Mouse (Mus musculus) G1E (cell line): ENCODE measurements around the gene Cwh43. TPM values are rescaled to one million over a fixed set of nuclear protein-coding genes. Genes with fewer than 3 reads are reported as not detected.

Source experiments
- ATAC-seq: 2 replicates; pipeline ENCODE4 v1.8.0; 2016; ENCODE audit warnings: mild to moderate bottlenecking; ENCODE audit not compliant: insufficient number of reproducible peaks, poor library complexity, low FRiP score, severe bottlenecking; ENCODE audit errors: extremely low read depth
- DNase-seq: peaks from one replicate; pipeline ENCODE4 v3.0.0; 2012; ENCODE audit warnings: low spot score
- H3K27me3 ChIP-seq: 2 replicates; pipeline ENCODE4 v1.6.1; 2012; ENCODE audit warnings: mild to moderate bottlenecking, low read length, inconsistent platforms; ENCODE audit not compliant: insufficient read depth
- H3K36me3 ChIP-seq: replicated peaks from 2 replicates; pipeline ENCODE3; 2012; ENCODE audit warnings: mild to moderate bottlenecking, inconsistent platforms
- H3K4me1 ChIP-seq: 2 replicates; pipeline ENCODE4 v1.6.1; 2012; ENCODE audit warnings: low read depth, low read length, inconsistent platforms, mixed read lengths; ENCODE audit not compliant: insufficient read depth
- H3K4me3 ChIP-seq: 2 replicates; pipeline ENCODE4 v1.5.1; 2012; ENCODE audit warnings: low read depth, mild to moderate bottlenecking, inconsistent platforms, low read length, moderate library complexity, mixed read lengths
- H3K9me3 ChIP-seq: replicated peaks from 2 replicates; pipeline ENCODE4 v1.6.1; 2012; ENCODE audit warnings: inconsistent platforms
- CTCF ChIP-seq: IDR thresholded peaks from 2 replicates; pipeline ENCODE4 v1.5.1; 2012; ENCODE audit warnings: low read depth, low read length, inconsistent platforms, mixed read lengths
- GATA1 ChIP-seq: IDR thresholded peaks from 2 replicates; pipeline ENCODE4 v1.6.1; 2012; ENCODE audit warnings: borderline replicate concordance, low read length, inconsistent platforms, mixed read lengths
- GATA2 ChIP-seq: IDR thresholded peaks from 2 replicates; pipeline ENCODE4 v1.6.1; 2012; ENCODE audit warnings: low read depth, low read length, inconsistent platforms, borderline replicate concordance
- POLR2AphosphoS5 ChIP-seq: IDR thresholded peaks from 2 replicates; pipeline ENCODE4 v1.6.1; 2012; ENCODE audit warnings: low read depth, low read length, inconsistent platforms; ENCODE audit not compliant: insufficient replicate concordance
- TAL1 ChIP-seq: conservative IDR thresholded peaks from 2 replicates; pipeline ENCODE4 v1.6.1; 2012; ENCODE audit warnings: low read depth, low read length, inconsistent platforms, mixed read lengths
- polyA plus RNA-seq: library from polyadenylated mRNA; stranded (reverse); fragments of >175 nt; gene quantifications from 2 replicates; pipeline ENCODE4 v1.2.3, GENCODE M21; 2012
- total RNA-seq, 2 experiments: library from RNA; stranded (forward) in 1 of 2; stranded (reverse) in 1 of 2; fragments of 200-1000 nt in 1 of 2; fragments of >200 nt in 1 of 2; fragmentation: Nextera tagmentation in 1 of 2; gene quantifications; 2 replicates each; pipeline ENCODE4 v1.2.3; 2014 to 2017

The Cwh43 gene
- total and polyA plus RNA-seq, 3 experiments: not detected

GRCm38 (mm10) chr5:73403311-73404068, 2.4 kb upstream of the Cwh43 start:
- no peak overlapping the region for H3K4me3 ChIP-seq
- H3K9me3 ChIP-seq: no peaks in the 10 kb centered on the region
- H3K27me3 ChIP-seq: peaks cover 45% of the 10 kb centered on the region
- H3K4me1 ChIP-seq: no peaks in the 10 kb centered on the region
- no peaks in the 10 kb centered on the region for H3K36me3 ChIP-seq
- ATAC-seq (no peak), DNase-seq (no peak)
- TF ChIP-seq POLR2AphosphoS5: no peak
- TF ChIP-seq GATA2: no peak
- no peak for TF ChIP-seq TAL1
- TF ChIP-seq CTCF: no peak
- TF ChIP-seq GATA1: no peak

GRCm38 (mm10) chr5:73404790-73405189, 1.1 kb upstream of the Cwh43 start:
- H3K27me3 ChIP-seq: peaks cover 42% of the 10 kb centered on the region
- no peak for ATAC-seq

GRCm38 (mm10) chr5:73406861-73407260, 986 bp downstream of the Cwh43 start:
- Histone ChIP-seq H3K36me3 (no peaks in the 10 kb centered on the region), H3K27me3 (peaks cover 38% of the 10 kb centered on the region), H3K4me1 (no peaks in the 10 kb centered on the region), H3K9me3 (no peaks in the 10 kb centered on the region), H3K4me3 (no peak overlapping the region)
- ATAC-seq (no peak), DNase-seq (no peak)
- no peak for TF ChIP-seq GATA1
- no peak for TF ChIP-seq TAL1
- TF ChIP-seq POLR2AphosphoS5: no peak
- TF ChIP-seq CTCF: no peak
- no peak for TF ChIP-seq GATA2

More at GRCm38 (mm10) chr5:73404790-73405189, 1.1 kb upstream of the Cwh43 start:
- Histone ChIP-seq H3K4me3 (no peak overlapping the region), H3K9me3 (no peaks in the 10 kb centered on the region), H3K36me3 (no peaks in the 10 kb centered on the region), H3K4me1 (no peaks in the 10 kb centered on the region)
- DNase-seq: no peak
- TF ChIP-seq CTCF (no peak), TAL1 (no peak), GATA2 (no peak), GATA1 (no peak), POLR2AphosphoS5 (no peak)

DNA sequence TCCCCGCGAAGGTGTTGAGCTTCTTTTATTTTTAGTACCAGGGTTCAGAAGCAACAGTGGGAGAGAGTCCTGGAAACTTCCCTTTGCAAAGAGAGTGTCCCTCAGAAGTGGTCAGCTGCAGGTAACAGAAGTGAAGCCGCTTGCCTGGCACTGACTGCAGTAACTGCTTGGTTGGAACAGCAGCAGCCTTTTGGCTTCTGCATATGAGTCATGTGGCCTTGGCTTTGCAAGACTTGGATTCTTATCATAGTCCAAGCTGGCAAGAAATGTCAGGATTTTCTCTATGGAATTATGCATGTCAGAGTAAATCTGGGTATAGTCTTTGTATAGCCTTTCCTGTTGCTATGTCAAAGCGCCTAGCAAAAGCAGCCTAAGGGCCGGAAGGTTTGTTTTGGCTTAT, 4.1 kb downstream of the Cwh43 start:
- TF ChIP-seq GATA1 (no peak), CTCF (no peak), TAL1 (no peak), GATA2 (no peak), POLR2AphosphoS5 (no peak)
- ATAC-seq (no peak), DNase-seq (no peak)
- Histone ChIP-seq H3K4me3 (no peak overlapping the region), H3K36me3 (no peaks in the 10 kb centered on the region), H3K9me3 (no peaks in the 10 kb centered on the region), H3K27me3 (peaks cover 32% of the 10 kb centered on the region), H3K4me1 (no peaks in the 10 kb centered on the region)

DNA sequence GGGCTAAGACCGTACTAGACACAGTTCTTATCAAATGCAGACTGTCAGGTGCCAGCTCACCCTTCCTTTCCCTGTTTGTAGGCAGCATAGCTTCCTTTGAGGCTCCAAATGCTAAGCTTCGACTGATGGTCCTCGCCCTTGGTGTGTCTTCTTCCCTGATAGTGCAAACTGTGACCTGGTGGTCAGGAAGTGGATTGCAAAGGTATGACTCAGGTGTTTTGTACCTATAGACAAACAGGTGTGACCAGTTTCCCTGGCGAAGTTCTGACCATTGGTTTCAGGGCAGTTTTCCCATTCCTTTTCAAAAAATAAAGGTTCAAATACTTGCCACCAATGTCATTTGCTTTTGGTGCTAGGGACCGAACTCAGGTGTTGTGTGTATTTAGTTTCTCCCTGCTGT, 5.9 kb downstream of the Cwh43 start:
- DNase-seq: no peak
- ATAC-seq: no peak
- Histone ChIP-seq H3K9me3 (no peaks in the 10 kb centered on the region), H3K27me3 (peaks cover 21% of the 10 kb centered on the region), H3K36me3 (no peaks in the 10 kb centered on the region), H3K4me1 (no peaks in the 10 kb centered on the region), H3K4me3 (no peak overlapping the region)
- no peak for TF ChIP-seq POLR2AphosphoS5
- TF ChIP-seq GATA1: no peak

DNA sequence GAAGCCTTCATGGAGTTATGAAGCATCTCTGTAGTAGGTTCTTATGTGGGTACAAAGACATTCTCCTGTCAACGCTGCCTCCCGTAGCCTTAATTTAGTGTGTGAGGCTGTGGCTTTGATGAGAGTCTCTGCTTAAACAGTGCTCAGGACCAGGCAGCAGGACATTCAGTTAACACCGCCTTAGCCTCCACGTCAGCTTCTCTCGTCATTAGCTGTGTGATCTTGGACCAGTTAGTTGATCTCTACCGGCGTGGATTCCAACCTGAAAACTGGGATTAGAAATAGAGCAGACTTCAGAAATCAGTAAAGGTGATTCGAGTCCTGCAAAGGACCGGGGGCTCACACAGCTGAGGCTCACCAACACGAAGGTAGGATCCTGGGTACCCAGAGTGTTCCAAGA, 8.3 kb downstream of the Cwh43 start:
- no peak for ATAC-seq
- no peak overlapping the region for H3K4me3 ChIP-seq
- H3K27me3 ChIP-seq: peaks cover 30% of the 10 kb centered on the region
- no peaks in the 10 kb centered on the region for H3K36me3 ChIP-seq
- DNase-seq: no peak
- H3K4me1 ChIP-seq: no peaks in the 10 kb centered on the region
- H3K9me3 ChIP-seq: no peaks in the 10 kb centered on the region
- TF ChIP-seq TAL1: no peak
- no peak for TF ChIP-seq CTCF
- TF ChIP-seq GATA1: no peak
- TF ChIP-seq GATA2: no peak
- no peak for TF ChIP-seq POLR2AphosphoS5

- no peaks in the 10 kb centered on the region for H3K9me3 ChIP-seq
- DNase-seq: no peak
- no peaks in the 10 kb centered on the region for H3K36me3 ChIP-seq
- peaks cover 27% of the 10 kb centered on the region for H3K27me3 ChIP-seq
- H3K4me1 ChIP-seq: no peaks in the 10 kb centered on the region
- no peak overlapping the region for H3K4me3 ChIP-seq
- ATAC-seq: no peak
- TF ChIP-seq GATA1 (no peak), CTCF (no peak), POLR2AphosphoS5 (no peak), GATA2 (no peak), TAL1 (no peak)
These were observed 13.3 kb downstream of the Cwh43 start for GRCm38 (mm10) chr5:73419045-73419695.
